Mouse (Mus musculus): ENCODE data around the gene Ccdc148.

DNA sequence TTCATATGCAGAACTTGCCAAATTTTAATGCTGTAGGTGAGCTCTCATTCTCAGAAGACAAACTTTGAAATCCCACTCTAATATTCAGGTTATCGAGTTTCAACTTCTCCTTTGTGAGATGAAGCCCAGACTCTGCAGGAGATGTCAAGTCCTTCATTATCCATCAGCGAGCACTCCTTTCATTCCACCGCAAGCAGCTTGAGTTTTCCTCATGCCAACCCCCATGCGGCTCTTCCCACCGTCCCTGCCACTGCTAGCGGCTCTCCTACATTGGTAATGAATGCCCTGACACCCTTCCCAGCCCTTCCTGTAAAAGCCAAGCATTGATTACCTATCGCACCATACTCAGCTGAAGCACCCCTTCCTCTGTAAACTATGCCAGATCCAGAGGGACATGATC is 211.7 kb downstream of the Ccdc148 start:
- no peak for TF ChIP-seq CTCF (IDR thresholded peaks at IDR 0.05; ENCODE audit: insufficient read depth, low read length)
- TF ChIP-seq POLR2A (IDR thresholded peaks at IDR 0.05; ENCODE audit: borderline replicate concordance, extremely low read depth, low read depth, low read length): no peak

Measured in lung, adult 2 months (tissue).